Mouse (Mus musculus) heart, embryonic 14.5 days (tissue): ENCODE results near the gene Ncf1. TPM values are rescaled to one million over a fixed set of nuclear protein-coding genes. Genes with fewer than 3 reads are reported as not detected.

Source experiments
- ATAC-seq: fragments of 200-750 bp; cut with Nextera tagmentation; 2 replicates; pipeline ENCODE4 v1.8.0; 2017; ENCODE audit warnings: low read depth, moderate TSS enrichment; ENCODE audit not compliant: insufficient number of reproducible peaks, insufficient read depth, low FRiP score
- H3K27ac ChIP-seq, 2 experiments: fragments of 200-500 bp in 1 of 2; fragments of 300-500 bp in 1 of 2; sonication (generic) in 1 of 2; replicated peaks in 1 of 2; 2 replicates each; pipeline ENCODE4 v1.5.1; 2012 to 2014; ENCODE audit warnings: low read depth in 2 of 2, low read length in 2 of 2, control low read depth in 1 of 2, mild to moderate bottlenecking in 1 of 2, mixed read lengths in 1 of 2; ENCODE audit not compliant: control insufficient read depth in 1 of 2, insufficient read depth in 1 of 2
- H3K27me3 ChIP-seq: fragments of 300-500 bp; sonication (generic); 2 replicates; pipeline ENCODE4 v1.6.1; 2014; ENCODE audit warnings: mild to moderate bottlenecking, low read length, control low read depth; ENCODE audit not compliant: control insufficient read depth, insufficient read depth
- H3K36me3 ChIP-seq: fragments of 300-500 bp; sonication (generic); 2 replicates; pipeline ENCODE4 v1.6.1; 2014; ENCODE audit warnings: mild to moderate bottlenecking, control low read depth, low read length, mixed read lengths; ENCODE audit not compliant: control insufficient read depth, insufficient read depth
- H3K4me1 ChIP-seq, 2 experiments: fragments of 200-500 bp in 1 of 2; fragments of 300-500 bp in 1 of 2; sonication (generic) in 1 of 2; 2 replicates each; pipeline ENCODE4 v1.6.1; 2012 to 2014; ENCODE audit warnings: low read length in 2 of 2, control low read depth in 1 of 2, mixed read lengths in 1 of 2; ENCODE audit not compliant: control insufficient read depth in 2 of 2, insufficient read depth in 2 of 2
- H3K4me2 ChIP-seq: fragments of 300-500 bp; sonication (generic); 2 replicates; pipeline ENCODE4 v1.6.1; 2014; ENCODE audit warnings: mild to moderate bottlenecking, low read length
- H3K4me3 ChIP-seq, 2 experiments: fragments of 200-500 bp in 1 of 2; fragments of 300-500 bp in 1 of 2; sonication (generic) in 1 of 2; 2 replicates each; pipeline ENCODE4 v1.5.1; 2012 to 2014; ENCODE audit warnings: low read length in 2 of 2, mild to moderate bottlenecking in 2 of 2, control low read depth in 1 of 2, low read depth in 1 of 2, moderate library complexity in 1 of 2; ENCODE audit not compliant: control insufficient read depth in 1 of 2, insufficient read depth in 1 of 2
- H3K9ac ChIP-seq: fragments of 300-500 bp; sonication (generic); 2 replicates; pipeline ENCODE4 v1.6.1; 2014; ENCODE audit warnings: mild to moderate bottlenecking, low read length
- H3K9me3 ChIP-seq: fragments of 300-500 bp; sonication (generic); 2 replicates; pipeline ENCODE4 v1.6.1; 2016; ENCODE audit warnings: low read length, control low read depth; ENCODE audit not compliant: control insufficient read depth
- WGBS: fragments of 180-500 bp; shearing (Covaris S2); extraction: QIAGEN DNeasy Blood & Tissue Kit; methylation state at CpG from one replicate; pipeline ENCODE4 v1.1.7; 2014; 5-methylcytosine and 5-hydroxymethylcytosine counted together
- polyA plus RNA-seq: library from polyadenylated mRNA; unstranded; fragments of >200 nt; fragmentation: Nextera tagmentation; extraction: Ambion mirVana; gene quantifications from 2 replicates; pipeline ENCODE4 v1.2.1, GENCODE M21; 2014

The Ncf1 gene
- polyA plus RNA-seq, 1 experiment from 2014 or later: 3.0 TPM

DNA sequence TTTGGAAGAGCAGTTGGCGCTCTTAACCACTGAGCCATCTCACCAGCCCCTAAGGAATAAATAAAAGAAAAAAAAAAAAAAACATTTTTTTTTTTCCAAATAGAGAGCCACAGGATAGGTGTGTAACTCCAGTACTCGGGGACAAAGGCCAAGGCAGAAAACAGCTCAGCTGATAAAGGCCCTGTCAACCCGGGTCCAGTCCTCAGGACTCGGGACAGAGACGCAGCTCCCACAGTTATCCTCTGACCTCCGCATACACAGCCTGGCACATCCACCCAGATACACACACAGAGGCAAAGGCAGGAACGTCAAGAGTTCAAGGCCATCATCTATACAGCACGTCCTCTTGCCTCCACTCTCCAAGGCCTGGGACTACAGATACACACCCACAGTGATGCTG lies 59.3 kb downstream of the Ncf1 start:
- H3K36me3 ChIP-seq: peaks cover 57% of the 10 kb centered on the region
- 93% methylated on average over 8 of the region's 8 CpGs for WGBS

More for the DNA sequence above, 59.3 kb downstream of the Ncf1 start:
- H3K4me2 ChIP-seq: no peak overlapping the region
- peaks cover 0 to 1% of the 10 kb centered on the region in 2 experiments; a peak in 3 of 4 replicates for H3K4me1 ChIP-seq
- no peaks in the 10 kb centered on the region for H3K9me3 ChIP-seq
- H3K27me3 ChIP-seq: no peaks in the 10 kb centered on the region
- no peak overlapping the region for H3K27ac ChIP-seq
- no peak for ATAC-seq
- no peak overlapping the region for H3K9ac ChIP-seq
- H3K4me3 ChIP-seq: no peak overlapping the region

Other genes starting within 250 kb of the Ncf1 start
- gene Castor2, start 129.9 kb downstream of the Ncf1 start, polyA plus RNA-seq: 6.2 and 7.7 TPM in 2 replicates
- 18.8 and 21.5 TPM in 2 replicates for gene Rcc1l, start 52.9 kb downstream of the Ncf1 start, polyA plus RNA-seq
- gene Gtf2ird2, start 45.6 kb downstream of the Ncf1 start, polyA plus RNA-seq: 6.2 and 6.5 TPM in 2 replicates
- gene Gtf2i, start 85.1 kb upstream of the Ncf1 start, polyA plus RNA-seq: 131 and 132 TPM in 2 replicates
- gene Gtf2ird1, start 227.1 kb upstream of the Ncf1 start, polyA plus RNA-seq: 53.9 and 55.0 TPM in 2 replicates